Mouse (Mus musculus) midbrain, embryonic 14.5 days (tissue): ENCODE data around the gene Sept14. TPM values are rescaled to one million over a fixed set of nuclear protein-coding genes. Genes with fewer than 3 reads are reported as not detected.

Experiments used
- ATAC-seq: fragments of 200-750 bp; cut with Nextera tagmentation; 2 replicates; pipeline ENCODE4 v1.8.0; 2017; ENCODE audit warnings: moderate number of reproducible peaks, moderate library complexity; ENCODE audit not compliant: low FRiP score, low TSS enrichment
- DNase-seq: peaks from one replicate; pipeline ENCODE4 v3.0.0-alpha.2; 2015
- H3K27ac ChIP-seq: fragments of 300-500 bp; sonication (generic); replicated peaks from 2 replicates; pipeline ENCODE4 v1.5.1; 2014; ENCODE audit warnings: mild to moderate bottlenecking, low read depth, low read length, moderate library complexity
- H3K27me3 ChIP-seq: fragments of 300-500 bp; sonication (generic); 2 replicates; pipeline ENCODE4 v1.6.1; 2014; ENCODE audit warnings: low read length, control low read depth, mixed read lengths; ENCODE audit not compliant: control insufficient read depth, insufficient read depth
- H3K36me3 ChIP-seq: fragments of 300-500 bp; sonication (generic); 2 replicates; pipeline ENCODE4 v1.6.1; 2014; ENCODE audit warnings: low read length, control low read depth; ENCODE audit not compliant: control insufficient read depth, insufficient read depth
- H3K4me1 ChIP-seq: fragments of 300-500 bp; sonication (generic); 2 replicates; pipeline ENCODE4 v1.6.1; 2014; ENCODE audit warnings: mild to moderate bottlenecking, antibody characterized with exemption, low read length, control low read depth; ENCODE audit not compliant: control insufficient read depth, insufficient read depth
- H3K4me2 ChIP-seq: fragments of 300-500 bp; sonication (generic); 2 replicates; pipeline ENCODE4 v1.6.1; 2014; ENCODE audit warnings: mild to moderate bottlenecking, low read length, moderate library complexity
- H3K4me3 ChIP-seq: fragments of 300-500 bp; sonication (generic); replicated peaks from 2 replicates; pipeline ENCODE4 v1.5.1; 2014; ENCODE audit warnings: low read depth, low read length
- H3K9ac ChIP-seq: fragments of 300-500 bp; sonication (generic); replicated peaks from 2 replicates; pipeline ENCODE4 v1.6.1; 2014; ENCODE audit warnings: mild to moderate bottlenecking, low read length, moderate library complexity
- H3K9me3 ChIP-seq: fragments of 300-500 bp; sonication (generic); 2 replicates; pipeline ENCODE4 v1.6.1; 2016; ENCODE audit warnings: low read length, control low read depth, mixed read lengths; ENCODE audit not compliant: control insufficient read depth
- WGBS: fragments of 180-500 bp; shearing (Covaris S2); extraction: QIAGEN DNeasy Blood & Tissue Kit; methylation state at CpG from one replicate; pipeline ENCODE4 v1.1.7; 2014; 5-methylcytosine and 5-hydroxymethylcytosine counted together
- polyA plus RNA-seq: library from polyadenylated mRNA; unstranded; fragments of >200 nt; fragmentation: Nextera tagmentation; extraction: Ambion mirVana; gene quantifications from 2 replicates; pipeline ENCODE4 v1.2.1, GENCODE M21; 2014

The Sept14 gene
- polyA plus RNA-seq, 1 experiment from 2014 or later, result not detected

- WGBS, result 95% methylated on average over 15 of the region's 15 CpGs
- H3K27ac ChIP-seq, result no peak overlapping the region
- no peaks in the 10 kb centered on the region for H3K4me1 ChIP-seq
- no peaks in the 10 kb centered on the region for H3K27me3 ChIP-seq
- H3K36me3 ChIP-seq, result peaks cover 62% of the 10 kb centered on the region
- H3K4me3 ChIP-seq, result no peak overlapping the region
- DNase-seq, result no peak
- no peak for ATAC-seq
- H3K4me2 ChIP-seq, result no peak overlapping the region
- H3K9ac ChIP-seq, result no peak overlapping the region
- no peaks in the 10 kb centered on the region for H3K9me3 ChIP-seq
These were observed 50.4 kb downstream of the Sept14 start for GRCm38 (mm10) chr5:129657931-129658330.

DNA sequence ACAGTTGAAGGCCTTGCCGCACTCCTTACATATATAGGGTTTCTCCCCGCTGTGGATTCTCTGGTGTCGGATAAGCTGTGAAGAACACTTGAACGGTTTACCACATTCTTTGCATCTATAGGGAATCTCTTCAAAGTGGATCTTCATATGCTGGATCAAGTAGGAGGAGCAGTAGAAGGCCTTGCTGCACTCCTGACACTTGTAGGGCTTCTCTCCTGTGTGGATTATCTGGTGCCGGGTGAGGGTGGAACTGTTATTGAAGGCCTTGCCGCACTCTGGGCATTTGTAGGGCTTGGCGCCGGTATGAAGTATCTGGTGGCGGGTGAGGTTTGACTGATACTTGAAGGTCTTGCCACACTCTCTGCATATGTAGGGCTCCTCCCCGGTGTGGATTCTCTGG lies 51.3 kb downstream of the Sept14 start:
- Histone ChIP-seq H3K9ac (no peak overlapping the region), H3K36me3 (peaks cover 62% of the 10 kb centered on the region)
- WGBS, result 96% methylated on average over 10 of the region's 10 CpGs

GRCm38 (mm10) chr5:129650858-129651257 lies 57.5 kb downstream of the Sept14 start:
- Histone ChIP-seq H3K4me1 (no peaks in the 10 kb centered on the region), H3K27me3 (no peaks in the 10 kb centered on the region), H3K9me3 (no peaks in the 10 kb centered on the region), H3K27ac (no peak overlapping the region), H3K36me3 (peaks cover 15% of the 10 kb centered on the region; the same call in 1 of the 2 replicates), H3K4me3 (no peak overlapping the region), H3K9ac (no peak overlapping the region), H3K4me2 (no peak overlapping the region)
- DNase-seq (no peak), ATAC-seq (no peak)
- 92% methylated on average over 5 of the region's 5 CpGs for WGBS

More for the DNA sequence above, 51.3 kb downstream of the Sept14 start:
- Histone ChIP-seq H3K4me2 (no peak overlapping the region), H3K27me3 (no peaks in the 10 kb centered on the region), H3K4me1 (no peaks in the 10 kb centered on the region), H3K9me3 (no peaks in the 10 kb centered on the region), H3K27ac (no peak overlapping the region), H3K4me3 (no peak overlapping the region)
- no peak for DNase-seq
- no peak for ATAC-seq

Other genes starting within 250 kb of the Sept14 start
- gene Sfswap, start 207.3 kb downstream of the Sept14 start, polyA plus RNA-seq, result 53.0 and 58.5 TPM in 2 replicates
- gene Mmp17, start 124.3 kb downstream of the Sept14 start, polyA plus RNA-seq, result 7.3 and 8.3 TPM in 2 replicates
- 8.4 and 10.3 TPM in 2 replicates for gene Zfp11, start 38.4 kb downstream of the Sept14 start, polyA plus RNA-seq
- gene Mrps17, start 7.0 kb upstream of the Sept14 start, polyA plus RNA-seq, result 182 and 200 TPM in 2 replicates
- 80.4 and 88.3 TPM in 2 replicates for gene Nipsnap2, start 16.6 kb upstream of the Sept14 start, polyA plus RNA-seq
- 34.0 and 36.2 TPM in 2 replicates for gene Psph, start 78.9 kb upstream of the Sept14 start, polyA plus RNA-seq
- 21.7 and 30.6 TPM in 2 replicates for gene Sumf2, start 138.5 kb upstream of the Sept14 start, polyA plus RNA-seq
- 748 and 816 TPM in 2 replicates for gene Chchd2, start 179.0 kb upstream of the Sept14 start, polyA plus RNA-seq
- 20.0 and 20.1 TPM in 2 replicates for gene Zbed5, start 187.2 kb upstream of the Sept14 start, polyA plus RNA-seq
- gene Phkg1, start 190.0 kb upstream of the Sept14 start, polyA plus RNA-seq, result 0.22 and 0.94 TPM in 2 replicates
- 5.4 and 6.0 TPM in 2 replicates for gene Nupr1l, start 200.0 kb upstream of the Sept14 start, polyA plus RNA-seq
- gene Vkorc1l1, start 233.5 kb upstream of the Sept14 start, polyA plus RNA-seq, result 26.5 and 31.3 TPM in 2 replicates